27 mouse cellular contexts compared by ENCODE assay signal in genomic region chr11:119875685-119876084, GRCm38 (mm10). TPM values are rescaled to one million over a fixed set of nuclear protein-coding genes. Genes with fewer than 3 reads are reported as not detected.
A peak's percentile ranks its signal among the peaks of the same experiment; 100 is the strongest.
DNase-seq lines count a peak whose midpoint lies in the region; ATAC-seq lines count a peak whose summit lies in the region.
"Had no signal": no experiment of that assay in that cellular context is flagged by ENCODE, and none has a peak within 500 bp of the region (broad histone marks: within the 10 kb centered on the region; RNA-seq: fewer than 3 reads in every experiment).

No protein-coding gene starts in this region.

- DNase-seq in liver (no peak), 416B (ENCODE audit: low read depth) (peak; percentile 42)
- DNase-seq in urinary bladder, postnatal 4 days (ENCODE audit: low spot score in 2 of 2) = no peak
- DNase-seq in testis, postnatal 10 days (ENCODE audit: low spot score) = no peak
- DNase-seq: adrenal gland, postnatal 14 days; cerebellum, adult 18-20 months; cerebellum, postnatal 10 days; forebrain, postnatal 0 days; heart, postnatal 10 days; kidney, adult 18-20 months; kidney, postnatal 25 days; liver, embryonic 13.5 days; right cerebral cortex, adult 18-20 months; spleen, adult 18-20 months had no signal

- H3K27ac ChIP-seq in liver, embryonic 16.5 days (ENCODE audit: low read length) = peak overlapping the region; percentile 29; the same call in 1 of the 2 replicates
- H3K27ac ChIP-seq: heart, embryonic 13.5 days; hindbrain, embryonic 10.5 days; hindbrain, embryonic 15.5 days; kidney, embryonic 15.5 days; limb, embryonic 12.5 days; liver, embryonic 13.5 days; midbrain, embryonic 13.5 days; neural tube, embryonic 15.5 days had no signal

- ATAC-seq in liver, embryonic 16.5 days (ENCODE audit: low read depth) = peak; percentile 30; the same call in 1 of the 2 replicates
- peak; percentile 31 to 65; a peak in 2 of 4 replicates for ATAC-seq in hematopoietic stem cell, adult 5-6 weeks (replicated peaks in 1 of 2; ENCODE audit: insufficient read depth in 1 of 2, low FRiP score in 2 of 2, low TSS enrichment in 1 of 2, low read depth in 1 of 2, poor library complexity in 2 of 2, severe bottlenecking in 2 of 2)
- ATAC-seq in monocyte, adult 5-6 weeks (replicated peaks; ENCODE audit: insufficient number of reproducible peaks, low FRiP score, low TSS enrichment, poor library complexity, severe bottlenecking) = peak; percentile 75
- ATAC-seq: forebrain, postnatal 0 days; midbrain, embryonic 13.5 days; Patski had no signal

- no peaks in the 10 kb centered on the region for H3K9me3 ChIP-seq in liver, embryonic 16.5 days (replicated peaks; ENCODE audit: control insufficient read depth, low read length)
- H3K9me3 ChIP-seq: heart, embryonic 13.5 days; hindbrain, embryonic 10.5 days; hindbrain, embryonic 15.5 days; kidney, embryonic 15.5 days; limb, embryonic 12.5 days; liver, embryonic 13.5 days; megakaryocyte, embryonic 14.5 days; midbrain, embryonic 13.5 days; neural tube, embryonic 15.5 days had no signal

- no peak overlapping the region for H3K4me3 ChIP-seq in liver, embryonic 16.5 days (ENCODE audit: low read depth, low read length)
- H3K4me3 ChIP-seq: erythroblast, embryonic 14.5 days; heart, embryonic 13.5 days; hindbrain, embryonic 10.5 days; hindbrain, embryonic 15.5 days; kidney, embryonic 15.5 days; limb, embryonic 12.5 days; liver, embryonic 13.5 days; megakaryocyte, embryonic 14.5 days; midbrain, embryonic 13.5 days; neural tube, embryonic 15.5 days had no signal

- WGBS in liver, embryonic 16.5 days (ENCODE audit: insufficient replicate concordance) = 69% methylated on average over 9 of the region's 9 CpGs

- H3K4me2 ChIP-seq in liver, embryonic 16.5 days (ENCODE audit: low read depth, low read length) = no peak overlapping the region
- H3K4me2 ChIP-seq: heart, embryonic 13.5 days; hindbrain, embryonic 15.5 days; kidney, embryonic 15.5 days; limb, embryonic 12.5 days; liver, embryonic 13.5 days; midbrain, embryonic 13.5 days; neural tube, embryonic 15.5 days had no signal

- no peaks in the 10 kb centered on the region for H3K27me3 ChIP-seq in liver, embryonic 16.5 days (ENCODE audit: control insufficient read depth, insufficient read depth, low read depth, low read length)
- H3K27me3 ChIP-seq: heart, embryonic 13.5 days; hindbrain, embryonic 15.5 days; kidney, embryonic 15.5 days; limb, embryonic 12.5 days; liver, embryonic 13.5 days; megakaryocyte, embryonic 14.5 days; midbrain, embryonic 13.5 days; neural tube, embryonic 15.5 days; Patski had no signal

- H3K36me3 ChIP-seq in liver, embryonic 16.5 days (ENCODE audit: control insufficient read depth, insufficient read depth) = no peaks in the 10 kb centered on the region

- no peaks in the 10 kb centered on the region for H3K4me1 ChIP-seq in liver, embryonic 16.5 days (ENCODE audit: control insufficient read depth, low read depth, low read length)
- H3K4me1 ChIP-seq: heart, embryonic 13.5 days; hindbrain, embryonic 10.5 days; hindbrain, embryonic 15.5 days; kidney, embryonic 15.5 days; limb, embryonic 12.5 days; liver, embryonic 13.5 days; midbrain, embryonic 13.5 days; neural tube, embryonic 15.5 days had no signal

- H3K9ac ChIP-seq in liver, embryonic 16.5 days (ENCODE audit: low read depth, low read length) = no peak overlapping the region
- H3K9ac ChIP-seq: forebrain, postnatal 0 days; heart, embryonic 13.5 days; hindbrain, embryonic 15.5 days; kidney, embryonic 15.5 days; limb, embryonic 12.5 days; liver, embryonic 13.5 days; midbrain, embryonic 13.5 days; neural tube, embryonic 15.5 days had no signal

RNA-seq across cellular contexts. Expression of gene Chmp6, which starts 37.6 kb away (rescaled TPM):
- 23.5 and 25.4 TPM in 2 replicates for polyA plus RNA-seq in liver, embryonic 16.5 days (2015; fragmentation: Nextera tagmentation; extraction: Ambion mirVana)
- total RNA-seq in hematopoietic stem cell, adult 5-6 weeks (2017) = 47.7 and 67.0 TPM in 2 replicates
- 17.3 to 54.0 TPM (median 33.5 TPM) in 3 replicates for total RNA-seq in monocyte, adult 5-6 weeks (2017)
